Mouse (Mus musculus): ENCODE results near the gene Pdzrn3.

The Pdzrn3 gene

DNA sequence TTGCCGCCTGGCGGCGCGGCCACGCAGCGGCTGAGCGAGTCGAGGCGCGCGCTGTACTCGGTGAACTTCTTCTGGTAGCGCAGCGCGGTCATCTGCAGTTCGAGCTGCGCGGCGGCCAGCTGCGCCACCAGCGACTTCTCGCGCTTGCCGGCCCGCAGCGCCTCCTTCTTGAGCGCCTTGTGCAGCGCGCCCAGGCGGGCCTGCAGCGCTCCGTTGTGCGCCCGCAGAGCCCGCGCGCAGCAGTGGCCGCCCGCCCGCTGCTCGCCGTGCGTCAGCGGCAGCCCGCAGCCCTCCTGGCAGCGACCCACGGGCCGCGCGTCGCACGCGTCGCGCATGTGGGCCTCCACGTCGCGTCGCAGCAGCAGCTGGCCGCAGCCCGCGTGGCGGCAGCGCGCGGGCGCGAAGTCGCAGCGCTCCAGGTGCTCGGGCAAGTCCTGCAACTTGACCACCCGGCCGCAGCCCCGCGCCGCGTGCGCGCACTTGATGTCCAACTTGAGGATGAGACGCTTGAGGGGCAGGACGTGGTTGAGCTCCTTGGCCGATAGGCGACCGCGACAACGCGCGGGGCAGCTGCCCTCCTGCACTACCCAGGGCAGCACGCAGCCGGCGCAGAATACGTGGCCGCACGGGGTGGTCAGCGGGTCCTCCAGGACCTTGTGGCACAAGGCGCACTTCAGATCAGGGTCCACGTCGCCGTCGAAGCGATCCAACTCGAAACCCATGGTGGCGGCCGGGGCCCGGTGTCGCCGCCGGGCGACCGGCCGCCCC is at the start of gene Pdzrn3:
TSS of gene Pdzrn3 (minus strand) at position 731 of the 768 bp plus-strand sequence.
- peak; percentile 69 for DNase-seq (ENCODE audit: low read depth, low spot score)

DNA sequence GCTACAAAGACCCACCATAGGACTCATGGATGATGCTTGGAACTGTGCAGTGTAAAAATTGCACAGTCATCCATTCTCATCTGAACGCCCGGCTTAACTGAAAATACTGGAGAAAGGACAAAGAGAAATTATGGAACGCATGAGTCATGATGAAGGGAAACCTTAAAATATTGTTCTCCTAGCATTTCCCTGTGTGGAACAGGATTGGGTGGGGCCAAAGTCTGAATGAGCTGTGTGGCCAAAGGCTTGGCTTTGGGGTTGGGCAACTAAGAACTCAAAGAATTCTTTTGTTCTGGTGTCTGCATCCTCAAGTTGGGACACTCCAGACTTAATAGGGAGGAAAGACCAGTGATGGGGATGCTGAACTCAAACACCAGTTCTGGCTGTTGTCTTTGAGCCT is 49.6 kb upstream of the Pdzrn3 start:
- no peak for DNase-seq (ENCODE audit: low read depth, low spot score)

DNA sequence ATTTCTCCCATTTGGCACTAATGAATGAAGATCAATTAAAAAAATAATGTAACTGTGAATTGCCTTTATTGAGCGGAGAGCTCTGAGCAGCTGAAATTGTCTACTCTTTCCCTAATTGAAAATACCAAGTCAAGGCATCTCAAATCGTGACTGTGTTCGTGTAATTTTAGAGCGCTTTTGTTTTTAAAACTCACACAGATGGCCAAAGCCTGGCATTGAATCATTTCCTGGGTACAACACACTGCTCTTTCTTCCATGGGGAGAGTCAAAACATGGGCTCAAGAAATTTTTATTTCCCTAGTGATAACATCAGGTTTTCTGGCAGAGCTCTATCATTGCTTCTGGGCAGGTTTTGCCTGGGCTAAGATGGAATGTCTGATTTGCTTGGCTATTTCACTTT is 48.6 kb upstream of the Pdzrn3 start:
- DNase-seq (ENCODE audit: low read depth, low spot score): no peak

DNA sequence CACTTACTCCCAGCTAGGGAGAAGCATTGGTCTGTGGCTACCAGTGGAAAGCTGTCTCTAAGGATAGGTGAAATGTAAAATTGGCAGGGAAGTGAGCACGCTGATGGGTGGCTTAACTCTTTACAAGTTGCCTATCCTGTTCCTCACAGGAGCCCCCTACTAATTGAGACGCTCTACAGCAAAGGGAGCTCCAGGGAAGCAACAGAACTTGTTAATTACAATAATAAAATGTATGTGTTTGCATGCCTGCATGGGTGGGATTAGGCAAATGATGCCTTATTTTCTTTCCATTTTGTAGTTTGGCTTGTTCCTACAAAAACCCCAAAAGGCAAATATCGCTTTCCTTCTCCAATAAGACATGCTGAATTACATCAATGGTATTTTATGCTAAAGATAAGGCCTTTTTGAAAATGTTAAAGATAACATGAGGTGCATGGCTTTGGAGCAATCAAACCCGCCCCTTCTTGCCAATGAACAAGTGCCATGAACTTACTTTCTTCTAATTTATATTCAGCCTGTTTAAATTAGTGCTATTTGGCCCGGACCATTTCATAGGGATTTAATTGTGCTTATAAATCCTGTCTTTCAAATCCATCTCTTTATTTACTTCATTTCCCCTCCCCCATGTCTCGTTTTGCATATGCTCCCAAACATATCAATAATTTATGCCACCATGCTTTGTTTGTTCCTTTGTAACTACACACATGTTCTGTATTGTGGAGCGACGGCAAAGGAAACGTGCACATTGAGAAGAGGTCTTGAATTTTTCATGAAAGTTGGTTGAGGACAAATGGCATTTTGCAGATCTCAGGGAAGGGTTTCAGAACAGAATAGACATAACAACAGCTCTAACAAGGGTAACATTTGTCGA is 44.6 kb upstream of the Pdzrn3 start:
- no peak for DNase-seq (ENCODE audit: low read depth, low spot score)

DNA sequence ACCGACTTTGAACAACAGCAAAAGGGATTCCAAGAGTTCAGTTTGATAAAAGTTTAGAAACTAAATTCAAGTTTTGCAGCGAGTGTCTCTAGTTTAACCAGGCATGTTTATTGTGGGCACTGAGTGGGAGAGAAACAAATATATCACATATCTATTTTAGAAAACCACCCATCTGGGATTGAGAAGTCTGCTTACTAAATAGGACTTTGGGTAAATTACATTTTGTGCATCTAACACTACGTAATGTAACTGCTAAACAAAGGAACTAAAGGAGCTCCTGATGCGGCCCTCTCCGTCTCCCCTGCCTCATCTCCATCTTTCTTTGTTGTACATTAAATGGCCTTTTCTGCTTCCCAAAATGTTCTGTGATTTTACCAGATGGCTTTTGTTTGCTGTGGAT is 40.5 kb upstream of the Pdzrn3 start:
- no peak for DNase-seq (ENCODE audit: low read depth, low spot score)

DNA sequence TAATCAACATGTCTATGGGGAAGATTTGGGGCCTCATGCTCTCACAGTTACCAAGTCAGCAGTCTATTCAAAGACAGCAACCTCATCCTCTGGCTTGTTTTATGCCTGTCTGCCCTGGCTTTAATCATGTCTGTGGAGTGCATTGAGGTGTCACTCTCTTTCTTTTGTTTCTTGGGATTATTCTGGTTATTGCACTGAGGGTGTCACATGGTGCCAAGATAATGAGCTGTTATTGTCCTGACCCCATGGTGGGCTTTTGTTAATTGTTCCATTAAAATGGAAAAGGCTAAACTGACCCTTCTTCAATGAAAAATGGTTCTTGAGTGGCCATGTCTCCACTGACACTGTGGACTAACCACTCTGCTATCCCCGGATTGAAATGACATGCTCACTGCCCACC is 34.0 kb upstream of the Pdzrn3 start:
- no peak for DNase-seq (ENCODE audit: low read depth, low spot score)

DNA sequence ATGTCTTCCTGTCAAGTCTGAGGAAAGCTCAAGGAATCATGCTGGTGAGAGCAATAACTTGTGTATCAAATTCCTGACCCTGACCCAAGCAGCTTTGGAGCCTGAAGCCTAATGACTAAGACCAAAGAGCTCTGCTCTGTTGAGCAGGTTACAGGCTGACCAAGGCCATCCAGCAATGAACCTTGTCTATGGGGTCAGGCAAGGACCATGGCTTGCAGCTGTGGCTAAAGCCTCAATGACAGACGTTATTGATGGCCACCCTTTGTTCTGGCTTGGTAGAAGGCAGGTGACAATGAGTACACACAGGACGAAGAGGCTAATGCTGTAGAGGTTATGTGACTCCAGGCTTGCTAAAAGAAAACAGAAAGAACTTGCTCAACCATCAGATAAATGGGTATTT is 33.4 kb upstream of the Pdzrn3 start:
- DNase-seq (ENCODE audit: low read depth, low spot score): no peak

DNA sequence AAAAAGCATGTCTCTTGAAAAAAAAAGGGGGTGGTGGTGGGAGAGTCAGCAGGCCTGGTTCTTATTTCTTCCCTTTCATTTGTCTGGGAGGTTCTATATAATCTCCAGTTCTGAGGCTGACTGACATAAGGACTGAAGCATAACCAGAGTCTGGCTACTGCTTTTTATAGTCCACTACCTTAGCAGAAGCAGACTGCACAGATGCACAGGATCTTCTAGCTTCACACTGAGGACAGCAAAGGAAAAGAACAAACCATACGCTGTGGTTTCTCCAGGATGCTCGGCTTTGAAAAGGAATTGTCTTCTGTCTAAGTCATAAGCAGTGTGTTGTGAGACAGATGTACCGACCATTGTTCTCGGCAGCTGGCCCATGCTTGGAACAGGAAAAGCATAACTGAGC is 19.0 kb upstream of the Pdzrn3 start:
- DNase-seq (ENCODE audit: low read depth, low spot score): no peak

DNA sequence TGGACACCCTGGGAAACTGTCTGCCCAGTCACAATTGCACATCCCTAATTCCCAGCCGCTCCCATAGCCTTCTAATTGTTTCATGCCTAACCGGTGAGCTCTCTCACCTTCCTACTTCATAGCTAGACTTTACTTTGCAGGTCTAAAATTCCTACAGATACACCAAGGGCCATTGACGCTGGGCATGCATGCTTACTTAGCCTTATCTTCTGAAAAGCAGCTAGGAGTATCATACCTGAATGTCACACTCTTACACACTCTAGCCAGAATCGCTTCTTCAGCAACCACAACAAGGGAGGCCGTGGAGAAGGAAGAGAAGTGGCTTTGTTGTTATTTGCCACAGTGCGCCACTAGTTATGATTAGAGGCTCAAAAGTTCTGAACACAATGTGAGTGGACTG is 18.2 kb upstream of the Pdzrn3 start:
- no peak for DNase-seq (ENCODE audit: low read depth, low spot score)

DNA sequence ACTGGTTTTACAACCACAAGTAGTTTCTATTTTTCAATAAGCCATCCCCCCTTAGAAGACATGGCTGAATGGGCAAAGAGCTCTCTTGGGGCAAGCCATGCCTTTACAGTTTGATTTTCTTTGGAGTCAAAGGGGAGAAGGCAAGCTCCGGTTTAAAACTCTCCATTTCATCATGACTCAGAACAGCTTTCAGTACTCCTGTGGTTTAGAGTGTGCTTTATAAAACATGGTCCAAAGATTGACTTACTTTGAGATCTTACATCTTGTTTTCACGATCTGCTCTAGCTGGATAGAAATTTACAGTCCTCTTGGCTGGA is 15.1 kb upstream of the Pdzrn3 start:
- DNase-seq (ENCODE audit: low read depth, low spot score): no peak

DNA sequence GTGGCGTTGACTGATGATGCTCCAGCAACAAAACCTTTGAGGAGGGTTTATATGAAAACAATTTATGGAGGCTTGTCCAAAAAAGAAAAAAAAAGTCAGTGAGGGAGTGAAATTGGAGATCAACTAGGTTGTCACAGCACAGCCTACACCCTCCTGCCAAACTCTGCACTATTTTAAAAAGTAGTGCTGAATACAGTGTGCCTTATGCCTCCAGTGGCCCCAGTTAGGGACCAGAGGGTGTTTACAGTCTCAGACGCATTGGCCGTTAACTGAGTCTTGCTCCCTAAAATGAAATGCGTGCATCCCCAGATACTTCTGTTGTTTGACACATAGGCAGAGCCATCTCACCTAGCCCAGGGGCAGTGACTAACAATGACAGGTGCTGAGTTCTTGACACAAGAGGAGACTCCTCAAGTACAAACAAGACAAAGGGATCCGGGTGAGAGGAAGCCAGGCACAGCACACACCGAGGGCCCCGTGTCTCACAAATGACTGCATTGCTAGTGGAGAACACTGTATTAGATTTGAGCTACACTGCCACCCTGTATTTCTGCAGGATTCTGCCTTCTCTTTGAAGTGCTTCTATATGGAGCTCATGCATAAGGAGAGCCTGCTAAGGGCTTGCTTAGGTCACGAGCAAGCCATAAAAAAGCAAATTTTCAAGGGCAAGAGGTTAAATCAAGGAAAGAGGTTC is 14.6 kb upstream of the Pdzrn3 start:
- DNase-seq (ENCODE audit: low read depth, low spot score): no peak

DNA sequence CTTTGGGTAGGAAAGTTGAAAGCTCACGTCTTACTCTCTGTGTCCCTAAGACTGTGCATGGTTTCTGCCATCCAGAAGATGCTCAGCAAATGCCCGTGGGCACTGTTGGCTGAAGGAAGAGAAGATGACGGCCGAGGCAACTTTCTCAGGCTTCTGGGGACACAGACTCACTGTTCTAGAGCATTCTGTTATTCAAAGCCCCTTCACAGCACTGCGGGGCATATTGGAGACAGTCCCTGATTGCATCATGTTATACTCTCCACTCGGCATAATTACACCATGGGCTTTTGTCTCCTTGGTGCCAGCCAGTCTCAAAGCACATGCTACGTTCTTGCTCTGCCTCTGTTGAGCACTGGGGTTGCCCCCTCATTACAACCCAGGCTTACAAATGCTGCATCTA is 7.8 kb upstream of the Pdzrn3 start:
- no peak for DNase-seq (ENCODE audit: low read depth, low spot score)

DNA sequence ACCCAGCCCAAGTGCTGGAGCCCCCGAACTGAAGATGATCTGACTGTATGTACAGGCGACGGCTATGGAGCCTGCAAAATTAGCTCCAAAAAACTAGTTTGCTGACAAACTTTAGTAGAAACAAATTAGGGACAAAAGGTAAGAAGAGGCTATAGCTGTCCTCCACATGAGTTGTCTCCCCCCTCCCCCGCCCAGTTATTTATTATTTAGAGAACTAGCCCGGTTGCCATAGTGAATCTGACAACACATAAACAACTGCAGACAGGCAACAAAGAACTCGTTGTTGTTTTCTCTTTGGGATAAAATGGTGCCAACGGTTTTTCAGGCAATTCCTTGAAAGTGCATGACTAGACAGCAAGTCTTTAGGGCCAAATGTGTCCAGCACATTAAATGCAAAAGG is 7.3 kb upstream of the Pdzrn3 start:
- no peak for DNase-seq (ENCODE audit: low read depth, low spot score)

DNA sequence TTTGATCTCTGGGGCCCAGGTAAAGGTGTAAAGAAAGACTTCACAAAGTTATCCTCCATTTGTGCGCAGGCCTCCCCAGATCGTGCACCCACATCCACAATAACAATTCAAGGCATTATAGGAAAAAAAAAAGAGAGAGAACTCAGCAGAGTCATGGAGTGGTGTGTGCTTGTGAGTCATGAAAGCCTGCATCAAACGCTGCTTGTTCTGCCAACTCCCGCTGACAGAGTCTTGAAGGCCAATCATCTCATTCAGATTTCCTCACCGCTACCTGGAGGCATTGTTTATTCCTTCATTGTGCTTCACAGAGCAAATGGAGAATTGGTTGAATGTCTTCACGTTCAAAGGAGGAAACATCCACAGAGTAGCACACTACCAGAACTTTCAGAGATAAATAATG is 6.8 kb upstream of the Pdzrn3 start:
- no peak for DNase-seq (ENCODE audit: low read depth, low spot score)

DNA sequence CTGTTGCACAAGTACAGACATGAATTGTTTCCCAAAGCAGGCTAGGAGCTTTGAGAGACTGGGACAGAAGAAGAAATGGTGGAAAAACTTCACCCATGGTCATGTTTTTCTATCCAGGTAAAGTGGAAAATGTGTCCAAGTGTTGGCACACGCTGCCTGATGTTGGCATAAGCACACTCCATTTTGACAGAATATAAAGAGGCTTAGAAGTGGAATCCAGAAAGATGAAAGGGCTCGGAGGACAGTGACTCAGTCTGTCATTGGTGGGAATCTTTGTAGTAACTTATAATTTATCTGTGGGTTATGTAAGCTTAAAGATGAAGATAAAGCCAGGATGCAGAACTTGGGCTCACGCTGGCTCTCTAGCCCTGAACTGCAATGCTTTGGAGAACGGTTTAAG is 5.2 kb upstream of the Pdzrn3 start:
- no peak for DNase-seq (ENCODE audit: low read depth, low spot score)

DNA sequence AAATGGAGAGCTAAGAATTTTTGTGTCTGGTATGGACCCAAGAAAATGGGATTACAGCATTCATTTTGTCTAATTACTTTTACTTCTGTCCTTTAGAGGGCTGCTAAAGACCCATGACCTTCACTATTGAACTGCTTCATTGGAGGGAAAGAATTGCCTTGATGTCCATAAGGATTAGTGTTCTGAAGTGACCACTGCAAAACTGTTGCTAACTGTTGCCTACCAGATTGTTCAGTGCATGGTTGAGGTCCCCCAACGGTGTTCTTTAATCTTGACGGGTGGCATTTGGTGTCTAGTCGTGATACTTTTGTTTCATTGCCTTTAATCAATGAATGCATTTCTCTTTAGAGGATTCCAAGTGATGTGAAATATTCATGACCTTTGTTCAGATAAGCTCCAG is 1.8 kb upstream of the Pdzrn3 start:
- DNase-seq (ENCODE audit: low read depth, low spot score): no peak

DNA sequence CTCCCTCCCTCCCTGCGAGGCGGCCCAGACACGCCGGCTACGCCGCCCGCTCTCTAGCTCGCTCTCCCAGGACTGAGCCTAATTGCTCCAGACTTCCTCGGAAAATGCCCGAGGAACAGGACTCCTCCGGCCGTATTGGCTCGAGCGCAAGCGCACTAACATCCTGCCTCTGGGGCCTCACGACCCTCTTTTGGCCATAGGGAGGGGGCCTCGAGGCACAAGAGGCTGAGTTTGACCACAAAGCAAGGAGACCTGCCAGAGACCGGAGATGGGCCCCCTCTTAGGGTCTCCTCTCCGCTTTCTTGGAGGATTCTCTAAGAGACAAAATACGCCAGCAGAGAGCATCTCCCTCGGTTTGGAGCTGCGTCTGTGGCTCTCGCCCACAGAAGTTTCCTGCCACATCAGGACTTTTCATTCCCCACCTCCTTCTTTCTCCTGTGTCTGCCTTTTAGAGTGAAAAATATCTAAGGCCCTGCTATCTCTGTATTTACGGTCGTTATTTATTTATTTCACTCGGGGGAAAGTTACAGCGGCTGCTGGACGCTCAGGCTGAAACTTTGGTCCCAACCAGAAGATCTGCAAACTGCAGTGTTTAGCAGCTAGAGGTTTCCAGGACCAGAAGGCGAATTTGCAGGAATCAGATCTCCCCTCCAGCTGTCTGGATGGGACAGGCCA is 375 bp upstream of the Pdzrn3 start:
- DNase-seq (ENCODE audit: low read depth, low spot score): peak; percentile 73

DNA sequence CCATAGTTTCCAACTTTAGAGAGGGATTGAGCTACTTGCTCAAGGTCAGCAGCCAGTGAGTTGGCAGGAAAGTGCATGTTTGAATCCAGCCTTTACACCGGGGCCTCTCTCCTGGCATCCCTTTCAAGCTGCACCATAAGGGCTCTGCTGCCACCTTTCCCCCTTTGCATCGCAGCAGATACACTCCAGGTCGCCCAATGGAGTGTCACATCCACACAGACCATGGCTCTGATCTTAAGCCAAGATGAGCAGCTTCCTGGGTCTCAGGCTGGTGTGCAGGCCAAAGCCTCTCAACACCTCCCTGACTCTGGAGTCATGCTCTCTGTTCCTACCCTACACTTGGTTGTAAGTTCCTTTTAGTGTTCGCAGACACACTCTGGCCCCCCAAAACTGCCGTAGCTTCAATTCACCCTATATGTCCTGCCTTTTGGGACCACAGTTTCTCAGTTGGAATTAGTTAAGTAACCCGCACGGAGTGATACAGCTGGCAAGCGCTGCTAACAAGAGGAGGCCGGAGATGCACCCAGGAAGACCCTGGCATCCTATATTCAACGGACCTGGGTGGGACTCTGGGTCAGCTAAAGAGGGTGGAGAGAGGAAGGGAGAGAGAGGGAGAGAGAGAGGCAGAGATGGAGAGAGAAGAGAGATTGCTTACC is 1.1 kb downstream of the Pdzrn3 start:
- peak; percentile 54 for DNase-seq (ENCODE audit: low read depth, low spot score)

DNA sequence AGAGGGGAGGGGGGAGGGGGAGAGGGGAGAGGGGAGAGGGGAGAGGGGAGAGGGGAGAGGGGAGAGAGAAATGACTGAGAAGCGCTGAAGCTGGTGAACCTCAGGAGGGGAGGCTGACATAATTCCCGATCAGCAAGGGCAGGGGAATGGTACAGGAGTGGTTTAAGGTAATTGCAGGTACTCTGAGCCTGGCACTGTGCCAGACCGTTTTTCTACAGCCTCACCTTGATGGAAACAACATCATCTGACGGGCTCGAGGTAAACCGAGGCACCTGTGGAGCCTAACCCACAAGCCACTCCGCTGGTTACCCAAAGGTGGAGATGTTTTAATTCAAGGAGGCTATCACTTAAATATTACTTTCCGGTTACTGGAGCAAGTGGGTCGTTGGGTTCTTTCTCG is 1.6 kb downstream of the Pdzrn3 start:
- peak; percentile 38 for DNase-seq (ENCODE audit: low read depth, low spot score)

DNA sequence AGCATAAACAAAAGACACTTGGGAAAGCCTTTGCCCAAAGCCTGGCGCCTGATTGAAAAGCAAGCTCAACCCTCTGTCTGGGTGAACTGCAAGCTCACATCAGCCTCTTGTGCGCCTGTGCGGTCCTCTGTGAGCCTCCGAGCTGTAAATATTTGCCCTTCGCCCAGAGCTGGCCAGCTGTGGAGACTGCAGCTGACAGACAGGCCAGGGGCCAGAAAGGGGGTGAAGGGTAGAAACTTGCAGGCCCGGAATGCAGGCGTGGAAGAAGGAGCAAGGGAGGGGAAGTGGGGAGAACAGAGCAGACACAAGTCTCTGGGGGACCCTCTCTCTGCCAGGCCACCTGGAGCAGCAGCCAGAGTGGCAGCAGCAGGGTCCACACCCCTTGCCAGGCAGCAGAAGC is 3.0 kb downstream of the Pdzrn3 start:
- peak; percentile 67 for DNase-seq (ENCODE audit: low read depth, low spot score)

DNA sequence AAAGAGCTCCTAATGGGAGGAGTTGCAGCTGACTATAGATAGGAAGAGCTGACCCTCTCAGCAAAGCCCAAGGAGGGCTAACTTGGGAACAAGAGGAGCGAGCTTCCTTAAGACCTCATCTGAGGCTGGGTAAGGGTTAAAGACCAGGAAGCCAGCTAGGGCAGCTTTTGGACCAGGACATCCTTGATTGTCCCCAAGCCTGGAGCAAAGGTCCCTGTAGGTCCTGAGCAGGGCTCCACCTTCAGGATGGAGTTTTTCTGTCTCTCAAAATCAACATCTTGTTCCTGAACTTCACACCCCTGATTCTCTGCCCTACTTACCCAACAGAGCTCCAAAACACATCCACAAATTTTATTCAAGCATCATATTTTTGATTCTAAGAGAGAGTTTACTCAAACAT is 3.5 kb downstream of the Pdzrn3 start:
- no peak for DNase-seq (ENCODE audit: low read depth, low spot score)

DNA sequence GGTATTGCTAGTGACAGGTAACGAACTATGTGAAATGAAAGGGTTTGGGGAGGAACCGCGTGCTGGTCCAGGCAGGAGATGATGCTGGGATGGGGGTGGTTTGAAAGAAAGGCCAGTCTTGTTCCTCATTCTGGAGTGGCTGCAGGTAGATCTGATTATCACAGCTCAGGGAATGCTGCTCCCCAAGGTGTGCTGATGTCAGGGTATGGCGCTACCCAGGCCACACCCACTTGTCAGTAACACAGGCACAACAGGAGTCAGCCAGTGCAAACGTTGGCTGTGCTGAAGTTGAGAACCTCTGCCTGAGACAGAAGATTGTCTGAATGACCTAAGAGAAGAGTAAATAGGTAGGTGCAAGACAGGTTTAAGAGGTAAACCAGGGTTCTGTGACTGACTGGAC is 4.7 kb downstream of the Pdzrn3 start:
- no peak for DNase-seq (ENCODE audit: low read depth, low spot score)
